Mouse (Mus musculus) cerebellum, adult 2 months (tissue): ENCODE data around the gene Smco2.

Experiments
- CTCF ChIP-seq: fragments of 200-500 bp; IDR thresholded peaks from 2 replicates; pipeline ENCODE4 v1.5.1; 2011; ENCODE audit warnings: low read depth, mild to moderate bottlenecking, control low read depth, low read length, moderate library complexity, borderline replicate concordance; ENCODE audit not compliant: insufficient read depth
- POLR2A ChIP-seq: fragments of 200-500 bp; IDR thresholded peaks from 2 replicates; pipeline ENCODE4 v1.6.1; 2011; ENCODE audit warnings: low read length, control low read depth, borderline replicate concordance; ENCODE audit not compliant: insufficient read depth

DNA sequence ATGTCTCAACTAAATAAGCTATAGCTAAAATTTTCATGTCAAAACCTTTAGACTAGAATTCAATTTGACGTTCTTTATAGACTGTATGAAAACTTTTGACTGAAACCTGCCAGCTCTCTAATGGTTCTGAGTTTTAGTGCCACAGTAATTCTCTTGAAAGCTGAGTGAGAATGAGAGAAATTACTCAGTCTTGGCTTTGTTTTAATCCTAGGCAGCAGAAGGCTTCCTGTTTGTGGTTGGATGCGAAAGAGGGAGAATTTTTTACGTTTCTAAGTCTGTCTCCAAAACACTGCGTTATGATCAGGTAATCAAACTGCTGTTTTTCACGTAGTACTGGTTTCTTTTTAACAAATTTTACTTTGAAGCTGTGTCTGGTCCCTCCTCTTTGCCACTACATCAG, 36.9 kb upstream of the Smco2 start:
- no peak for TF ChIP-seq CTCF
- no peak for TF ChIP-seq POLR2A
